ENCODE assay signal across 12 mouse cellular contexts in genomic region chr8:119988087-119988486, GRCm38 (mm10). TPM values are rescaled to one million over a fixed set of nuclear protein-coding genes. Genes with fewer than 3 reads are reported as not detected.
DNase-seq lines count a peak whose midpoint lies in the region; ATAC-seq and TF ChIP-seq lines count a peak whose summit lies in the region.
"Had no signal": no experiment of that assay in that cellular context is flagged by ENCODE, and none has a peak within 500 bp of the region (broad histone marks: within the 10 kb centered on the region; RNA-seq: fewer than 3 reads in every experiment).

No protein-coding gene starts in this region.

- no peak overlapping the region for H3K4me2 ChIP-seq in kidney, embryonic 15.5 days
- peak overlapping the region; percentile 44 for H3K4me2 ChIP-seq in heart, postnatal 0 days (ENCODE audit: low read depth, low read length)
- no peak overlapping the region for H3K4me2 ChIP-seq in midbrain, embryonic 16.5 days (ENCODE audit: low read length)
- H3K4me2 ChIP-seq: embryonic facial prominence, embryonic 12.5 days; forebrain, embryonic 13.5 days had no signal

- no peak overlapping the region for H3K9ac ChIP-seq in kidney, embryonic 15.5 days
- no peak overlapping the region for H3K9ac ChIP-seq in heart, postnatal 0 days (replicated peaks; ENCODE audit: low read depth, low read length)
- no peak overlapping the region for H3K9ac ChIP-seq in midbrain, embryonic 16.5 days (ENCODE audit: low read depth, low read length)
- H3K9ac ChIP-seq: embryonic facial prominence, embryonic 12.5 days; forebrain, embryonic 13.5 days had no signal

- no peak for TF ChIP-seq EP300 in heart, postnatal 0 days (IDR thresholded peaks at IDR 0.05; ENCODE audit: low read depth)

- no peak for TF ChIP-seq POLR2A in bone marrow macrophage, adult 2 months (IDR thresholded peaks at IDR 0.05; ENCODE audit: borderline replicate concordance, low read depth, low read length)

- H3K27ac ChIP-seq in kidney, embryonic 15.5 days, result peak overlapping the region; percentile 28
- no peak overlapping the region for H3K27ac ChIP-seq in bone marrow macrophage, adult 2 months (ENCODE audit: insufficient read depth, low read depth, low read length)
- H3K27ac ChIP-seq in heart, postnatal 0 days (ENCODE audit: low read depth), result no peak overlapping the region
- H3K27ac ChIP-seq in midbrain, embryonic 16.5 days (ENCODE audit: low read length), result no peak overlapping the region
- H3K27ac ChIP-seq: embryonic facial prominence, embryonic 12.5 days; forebrain, embryonic 13.5 days; hindbrain, embryonic 10.5 days had no signal

- no peak overlapping the region for H3K4me3 ChIP-seq in kidney, embryonic 15.5 days (replicated peaks)
- H3K4me3 ChIP-seq in bone marrow macrophage, adult 2 months (ENCODE audit: insufficient read depth, low read length), result 0 out of 2 replicates have a peak overlapping the region, but pooled peaks have one; percentile 10
- H3K4me3 ChIP-seq in heart, postnatal 0 days (ENCODE audit: low read depth, low read length), result no peak overlapping the region; the same call in 1 of the 2 replicates
- H3K4me3 ChIP-seq in midbrain, embryonic 16.5 days (ENCODE audit: low read depth, low read length), result no peak overlapping the region
- H3K4me3 ChIP-seq: embryonic facial prominence, embryonic 12.5 days; forebrain, embryonic 13.5 days; hindbrain, embryonic 10.5 days had no signal

- ATAC-seq in kidney, embryonic 15.5 days (replicated peaks; ENCODE audit: low FRiP score), result no peak
- ATAC-seq in Patski, result peak; percentile 31
- peak; percentile 84 for ATAC-seq in heart, postnatal 0 days (ENCODE audit: insufficient read depth, low read depth)
- ATAC-seq in midbrain, embryonic 16.5 days, result no peak
- no peak for ATAC-seq in megakaryocyte-erythroid progenitor cell, adult 5-6 weeks (replicated peaks; ENCODE audit: low FRiP score, low TSS enrichment, poor library complexity, severe bottlenecking)
- ATAC-seq: forebrain, embryonic 13.5 days had no signal

- CTCF ChIA-PET in Patski (lab: Charles Lee), result no interaction called here

- H3K36me3 ChIP-seq in kidney, embryonic 15.5 days, result no peaks in the 10 kb centered on the region
- H3K36me3 ChIP-seq in heart, postnatal 0 days (replicated peaks; ENCODE audit: control insufficient read depth, insufficient read depth, low read length), result no peaks in the 10 kb centered on the region
- no peaks in the 10 kb centered on the region for H3K36me3 ChIP-seq in midbrain, embryonic 16.5 days (ENCODE audit: control insufficient read depth, insufficient read depth, low read length)
- H3K36me3 ChIP-seq: embryonic facial prominence, embryonic 12.5 days; G1E; hindbrain, embryonic 10.5 days had no signal

- peaks cover 27% of the 10 kb centered on the region for H3K4me1 ChIP-seq in kidney, embryonic 15.5 days
- H3K4me1 ChIP-seq in bone marrow macrophage, adult 2 months (ENCODE audit: control insufficient read depth, insufficient read depth, low read length), result peaks cover 14% of the 10 kb centered on the region
- H3K4me1 ChIP-seq in heart, postnatal 0 days (ENCODE audit: control insufficient read depth, insufficient read depth), result peaks cover 9% of the 10 kb centered on the region
- peaks cover 4% of the 10 kb centered on the region; the same call in 1 of the 2 replicates for H3K4me1 ChIP-seq in midbrain, embryonic 16.5 days (ENCODE audit: control insufficient read depth, insufficient read depth, low read length)

- in situ Hi-C loops in Patski (cut with MboI; ENCODE audit: low pct_unique_long_range_greater_than_20kb), result no loop called here

- POLR2A ChIA-PET in Patski (lab: Charles Lee), result interaction anchor here (0.6 kb wide), 1 partner anchor 16 kb away, joined by 3 read pairs; no protein-coding TSS in a partner anchor

- H3K27me3 ChIP-seq in kidney, embryonic 15.5 days, result peaks cover 26% of the 10 kb centered on the region
- H3K27me3 ChIP-seq in Patski, result no peaks in the 10 kb centered on the region
- peaks cover 22% of the 10 kb centered on the region for H3K27me3 ChIP-seq in heart, postnatal 0 days (ENCODE audit: control insufficient read depth, insufficient read depth, low read length)
- peaks cover 12% of the 10 kb centered on the region for H3K27me3 ChIP-seq in midbrain, embryonic 16.5 days (ENCODE audit: control insufficient read depth, insufficient read depth, low read depth, low read length)

- no peak for TF ChIP-seq CTCF in Patski (IDR thresholded peaks at IDR 0.05)
- TF ChIP-seq CTCF in bone marrow macrophage, adult 2 months (IDR thresholded peaks at IDR 0.05; ENCODE audit: low read depth, low read length), result no peak
- TF ChIP-seq CTCF in heart, postnatal 0 days (IDR thresholded peaks at IDR 0.05; ENCODE audit: low read depth), result no peak

- 69% methylated on average over 15 of the region's 15 CpGs for WGBS in kidney, embryonic 15.5 days
- WGBS in heart, postnatal 0 days, result 21% methylated on average over 15 of the region's 15 CpGs
- WGBS in midbrain, embryonic 16.5 days, result 72% methylated on average over 15 of the region's 15 CpGs

- H3K9me3 ChIP-seq in kidney, embryonic 15.5 days (replicated peaks), result no peaks in the 10 kb centered on the region
- no peaks in the 10 kb centered on the region for H3K9me3 ChIP-seq in heart, postnatal 0 days (replicated peaks; ENCODE audit: control insufficient read depth, low read length)
- H3K9me3 ChIP-seq in midbrain, embryonic 16.5 days (replicated peaks; ENCODE audit: control insufficient read depth, low read length, poor library complexity, severe bottlenecking), result no peaks in the 10 kb centered on the region
- H3K9me3 ChIP-seq: embryonic facial prominence, embryonic 12.5 days; forebrain, embryonic 13.5 days; G1E; hindbrain, embryonic 10.5 days had no signal

- DNase-seq in kidney, postnatal 25 days, result no peak
- DNase-seq in Patski (ENCODE audit: low read depth, low spot score), result peak; percentile 78
- DNase-seq in heart, postnatal 0 days (ENCODE audit: low spot score), result peak; percentile 72
- DNase-seq: lung, adult 2 months had no signal

RNA-seq across cellular contexts. Expression of gene Crispld2, which starts 4.2 kb away (rescaled TPM):
- polyA plus RNA-seq in kidney, embryonic 15.5 days (2015; fragmentation: Nextera tagmentation; extraction: Ambion mirVana), result 7.7 and 11.1 TPM in 2 replicates
- 1.1 TPM for polyA plus RNA-seq in Patski (2021)
- not detected in 2 replicates for polyA plus RNA-seq in bone marrow macrophage, adult 2 months (2012; ENCODE audit: insufficient read depth, insufficient read length, missing spikeins)
- 5.4 and 15.5 TPM in 2 replicates for total RNA-seq in heart, postnatal 0 days (2014; rRNA removed; ENCODE audit: low replicate concordance)
- 2.5 and 2.6 TPM in 2 replicates for polyA plus RNA-seq in heart, postnatal 0 days (2015; fragmentation: Nextera tagmentation; extraction: Ambion mirVana)
- 2.0 and 2.4 TPM in 2 replicates for polyA plus RNA-seq in midbrain, embryonic 16.5 days (2015; fragmentation: Nextera tagmentation; extraction: Ambion mirVana)
- 0.47 TPM in 1 of 2 replicates, not detected in the other for total RNA-seq in megakaryocyte-erythroid progenitor cell, adult 5-6 weeks (2014; fragmentation: Nextera tagmentation)
- not detected in 2 replicates for total RNA-seq in megakaryocyte-erythroid progenitor cell, adult 5-6 weeks (2017)

Comparison
In these comparisons a context has a peak if more than half of its experiments do, and no peak if none do; other contexts are left out.
1. ATAC-seq: peak in Patski (single experiment) and heart, postnatal 0 days (single experiment); none in kidney, embryonic 15.5 days (single experiment), midbrain, embryonic 16.5 days (single experiment) and megakaryocyte-erythroid progenitor cell, adult 5-6 weeks (single experiment).
2. DNase-seq: peak in Patski (single experiment) and heart, postnatal 0 days (single experiment); none in kidney, postnatal 25 days (0 of 2).